Mouse (Mus musculus) testis, adult 2 months (tissue): ENCODE measurements around the gene Gjd3.

Source experiments
- CTCF ChIP-seq: fragments of 200-500 bp; IDR thresholded peaks from 2 replicates; pipeline ENCODE4 v1.5.1; 2012; ENCODE audit warnings: low read depth, mild to moderate bottlenecking, inconsistent platforms, low read length, moderate library complexity; ENCODE audit not compliant: control insufficient read depth, insufficient read depth, insufficient replicate concordance
- POLR2A ChIP-seq: fragments of 200-500 bp; IDR thresholded peaks from 2 replicates; pipeline ENCODE4 v1.6.1; 2012; ENCODE audit warnings: low read depth, mild to moderate bottlenecking, inconsistent platforms, low read length, moderate library complexity; ENCODE audit not compliant: control insufficient read depth

GRCm38 (mm10) chr11:98939953-98940641 lies 42.7 kb downstream of the Gjd3 start:
- no peak for TF ChIP-seq POLR2A
- no peak for TF ChIP-seq CTCF
